Mouse (Mus musculus): Measurements from ENCODE around the gene Prdx6. TPM values are rescaled to one million over a fixed set of nuclear protein-coding genes. Genes with fewer than 3 reads are reported as not detected.

Gene Prdx6
- total RNA-seq, 2 experiments from 2014 or later: 300 to 347 TPM

Other genes with a start within 250 kb of the Prdx6 start
- 10 to 100 TPM; 15.0 to 18.2 TPM for gene Zbtb37, start 216.4 kb downstream of the Prdx6 start, total RNA-seq (2021)
- gene Dars2, start 180.6 kb downstream of the Prdx6 start, total RNA-seq (2021): 10 to 100 TPM; 22.8 to 26.3 TPM
- 1 to 10 TPM; 1.5 to 1.8 TPM for gene Cenpl, start 180.5 kb downstream of the Prdx6 start, total RNA-seq (2021)
- gene Klhl20, start 119.7 kb downstream of the Prdx6 start, total RNA-seq (2021): 10 to 100 TPM; 16.3 to 18.8 TPM
- gene Ankrd45, start 108.5 kb downstream of the Prdx6 start, total RNA-seq (2021): 10 to 100 TPM; 47.2 to 49.1 TPM
- gene Tex50, start 91.9 kb downstream of the Prdx6 start, total RNA-seq (2021): not detected
- not detected for gene Tnfsf4, start 144.2 kb upstream of the Prdx6 start, total RNA-seq (2021)
- not detected for gene Tnfsf18, start 243.4 kb upstream of the Prdx6 start, total RNA-seq (2021)

Data from layer of hippocampus, postnatal 25 days (tissue).